Mouse (Mus musculus) testis, postnatal 14 days (tissue): ENCODE measurements around the gene Leng8.

Source experiments
- DNase-seq: peaks from one replicate; pipeline ENCODE4 v3.0.0; 2021; ENCODE audit warnings: low spot score

Gene Leng8

DNA sequence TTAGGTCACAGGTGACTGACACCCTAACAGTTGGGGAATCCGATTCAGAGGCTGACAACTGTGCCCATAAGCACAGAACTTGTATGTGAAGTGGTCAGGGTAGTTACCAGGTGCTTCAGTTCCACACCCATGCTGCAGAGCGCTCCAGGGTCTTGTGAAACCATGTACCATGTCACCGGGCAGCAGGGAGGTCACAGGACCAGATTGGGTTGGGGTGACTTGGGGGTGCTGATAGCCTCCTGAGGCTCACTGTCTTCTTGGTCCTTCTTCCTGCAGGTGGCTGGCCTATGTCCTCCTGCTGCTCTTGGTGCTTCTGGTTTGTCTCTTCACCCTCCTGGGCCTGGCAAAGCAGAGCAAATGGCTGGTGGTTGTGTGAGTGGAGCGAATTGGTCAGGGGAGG, 8.9 kb upstream of the Leng8 start:
- no peak for DNase-seq

DNA sequence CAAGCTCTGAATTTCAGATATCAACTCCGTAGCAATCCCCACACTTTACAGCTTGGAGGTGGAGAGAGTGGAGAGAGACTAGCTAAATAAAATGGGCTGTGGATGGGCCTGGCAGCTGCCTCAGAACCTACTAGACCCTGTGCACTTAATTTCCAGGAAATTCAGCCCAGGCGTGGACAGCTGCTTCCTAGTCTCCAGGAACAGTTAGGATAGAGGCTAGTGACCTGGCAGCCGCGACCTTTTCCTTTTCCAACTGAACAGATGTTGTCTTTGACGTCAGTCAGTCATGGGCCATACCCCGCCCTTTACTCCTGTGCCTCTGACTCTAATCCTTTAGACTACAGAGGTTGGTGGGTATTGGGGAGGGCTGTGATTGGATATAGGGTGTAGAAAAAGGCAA, 8.0 kb upstream of the Leng8 start:
- DNase-seq = no peak

DNA sequence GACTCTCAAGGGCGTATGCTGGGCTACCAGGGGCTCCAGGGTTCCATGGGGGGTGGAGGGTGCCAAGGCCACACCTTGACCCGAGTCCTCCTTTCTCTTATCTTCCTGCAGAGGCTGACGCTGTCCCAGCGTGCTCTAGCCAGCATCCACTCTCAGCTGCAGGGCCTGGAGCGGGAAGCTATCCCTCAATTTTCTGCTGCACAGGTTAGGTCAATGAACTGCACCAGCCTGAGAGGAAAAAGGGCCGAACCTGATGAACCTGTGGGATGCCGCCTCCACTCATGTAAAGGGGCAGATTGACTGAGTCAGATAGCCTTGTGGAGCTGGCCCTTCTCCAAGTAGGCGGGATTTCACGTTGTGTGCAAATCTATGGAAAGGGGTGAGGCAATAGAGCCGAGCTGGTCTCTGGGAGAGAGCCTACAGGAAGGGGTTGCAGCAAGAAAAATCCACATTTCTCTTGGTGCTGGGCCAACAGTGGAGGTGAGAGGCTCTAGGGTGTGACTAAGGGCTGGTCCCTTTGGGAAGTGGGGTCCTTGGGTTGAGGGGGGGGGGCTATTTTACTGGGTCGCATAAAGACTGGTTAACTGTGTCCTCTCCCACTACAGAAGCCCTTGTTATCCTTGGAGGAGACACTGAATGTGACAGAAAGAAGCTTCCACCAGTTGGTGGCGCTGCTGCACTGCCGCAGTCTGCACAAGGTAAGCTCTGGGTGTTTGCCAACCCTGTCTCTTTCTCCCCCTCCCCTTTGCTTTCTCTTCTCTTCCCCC, 6.0 kb upstream of the Leng8 start:
- no peak for DNase-seq

DNA sequence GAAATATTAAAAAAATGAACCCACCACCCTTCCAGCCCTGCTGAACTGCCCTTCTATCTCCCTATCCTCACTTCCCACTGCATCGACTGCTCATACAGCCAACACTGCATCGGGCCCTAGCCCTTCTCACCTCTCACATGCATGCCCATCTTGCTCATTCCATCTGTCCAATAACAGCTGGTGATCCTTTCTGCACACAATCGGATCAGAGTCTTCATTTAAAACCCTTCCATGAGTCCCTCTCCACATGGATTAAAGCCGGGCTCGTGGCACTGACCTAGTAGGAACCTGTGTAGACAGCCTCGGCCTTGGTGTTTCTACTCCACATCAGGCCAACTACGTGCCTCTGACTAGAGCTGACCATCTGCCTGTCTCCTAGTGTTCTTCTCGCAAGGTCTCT, 4.9 kb upstream of the Leng8 start:
- DNase-seq = no peak

DNA sequence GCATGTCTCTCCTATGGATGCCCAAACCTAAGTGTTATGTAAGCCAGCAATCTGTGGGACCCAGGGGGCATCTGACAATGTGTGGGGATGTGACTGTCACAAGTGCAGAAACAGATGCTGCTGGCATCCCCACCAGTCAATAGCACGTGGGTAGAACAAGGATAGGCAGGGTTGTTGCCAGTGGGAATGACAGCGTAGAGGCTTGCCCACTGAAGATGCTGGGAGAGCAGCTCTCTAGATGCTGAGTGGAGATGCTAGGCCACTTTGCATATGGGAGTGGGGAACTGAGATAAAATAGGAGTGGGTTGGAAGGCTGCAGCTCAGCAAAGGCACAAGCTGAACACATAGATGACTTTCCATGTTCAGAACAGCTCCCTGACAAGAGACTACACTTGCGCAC, 4.3 kb upstream of the Leng8 start:
- no peak for DNase-seq

DNA sequence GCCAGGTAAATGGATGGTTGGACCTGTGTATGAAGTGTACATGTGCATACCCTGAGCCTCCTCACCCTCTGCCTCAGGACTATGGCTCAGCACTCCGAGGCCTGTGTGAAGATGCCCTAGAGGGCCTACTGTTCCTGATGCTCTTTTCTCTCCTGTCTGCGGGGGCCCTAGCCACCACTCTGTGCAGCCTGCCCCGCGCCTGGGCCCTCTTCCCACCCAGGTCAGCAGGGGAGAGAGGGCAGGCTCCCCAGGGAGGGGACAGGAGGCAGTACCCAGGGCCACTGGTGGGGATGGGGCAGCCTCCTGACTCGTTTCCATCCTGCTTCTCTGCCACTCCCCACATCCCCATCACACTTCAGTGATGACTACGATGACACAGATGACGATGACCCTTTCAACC, 3.8 kb upstream of the Leng8 start:
- no peak for DNase-seq

DNA sequence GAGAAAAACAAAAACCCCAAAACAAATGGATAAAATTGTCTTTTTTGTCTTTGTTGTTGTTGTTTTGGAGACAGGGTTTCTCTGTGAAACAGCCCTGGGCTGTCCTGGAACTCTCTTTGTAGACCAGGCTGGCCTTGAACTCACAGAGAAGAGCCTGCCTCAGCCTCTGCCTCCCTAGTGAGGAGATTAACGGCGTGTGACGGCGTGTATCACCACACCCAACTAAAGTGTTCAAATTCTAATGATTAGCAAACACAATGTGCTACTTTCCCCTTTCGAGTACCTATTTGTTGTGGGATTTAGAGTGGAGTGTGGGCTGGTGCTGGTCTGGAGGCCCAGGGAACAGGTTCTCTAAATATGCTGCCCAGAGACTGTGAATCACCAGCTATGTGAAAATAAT, 1.9 kb upstream of the Leng8 start:
- DNase-seq = no peak

DNA sequence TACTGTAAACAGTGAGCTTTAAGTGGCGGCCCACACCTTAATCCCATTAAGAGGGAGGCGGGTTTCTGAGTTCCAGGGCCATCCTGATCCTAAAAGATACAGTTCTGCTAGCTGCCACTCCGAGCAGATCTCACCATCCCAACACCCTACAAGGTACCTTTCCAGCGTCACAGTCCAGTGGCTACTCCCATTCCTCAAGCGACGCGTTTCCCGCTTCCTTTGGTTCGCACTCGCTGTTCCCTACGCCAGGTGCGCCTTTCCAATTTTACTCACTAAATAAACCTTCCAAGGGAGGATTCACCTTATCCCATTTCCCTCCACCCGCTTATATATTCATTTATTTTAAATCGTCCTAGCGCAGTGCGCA, 452 bp upstream of the Leng8 start:
- DNase-seq = no peak

DNA sequence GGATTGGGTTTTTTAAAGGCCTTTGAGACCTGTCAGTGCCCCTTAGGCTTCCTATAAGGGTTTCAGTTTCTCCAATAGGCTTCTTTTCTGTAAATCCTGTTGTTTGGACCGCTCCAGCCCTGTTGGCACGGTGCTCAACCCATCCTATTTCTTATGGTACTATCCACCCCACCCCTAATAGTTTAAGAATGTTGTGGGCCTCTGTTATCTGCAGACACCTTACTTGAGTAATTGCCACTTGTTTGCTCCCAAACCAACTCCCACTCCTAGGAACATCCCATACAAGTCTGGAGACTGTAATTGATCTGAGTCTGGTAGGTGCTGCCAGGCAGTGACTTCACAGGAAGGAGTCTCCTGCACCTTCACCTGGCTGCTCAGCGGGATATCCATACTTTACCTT, 907 bp downstream of the Leng8 start:
- no peak for DNase-seq

DNA sequence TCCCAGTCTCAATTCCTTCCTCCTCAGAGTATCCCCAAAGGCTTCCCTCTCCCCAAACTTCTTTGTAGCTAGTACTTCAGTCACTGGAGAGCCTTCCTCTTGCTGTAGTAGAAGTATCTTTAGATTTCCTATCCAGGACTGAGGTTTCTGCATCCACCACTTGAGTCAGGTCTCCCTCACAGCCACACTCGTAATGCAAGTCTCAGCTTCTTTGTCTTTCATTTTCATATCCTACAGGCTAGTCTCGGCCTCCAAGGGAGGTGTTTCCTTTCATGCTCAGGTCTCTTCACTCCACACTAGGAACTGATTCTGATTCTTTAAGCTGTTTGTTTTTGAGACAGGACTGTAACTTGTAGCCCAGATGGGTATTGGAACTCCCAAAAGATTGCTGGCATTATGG, 1.3 kb downstream of the Leng8 start:
- DNase-seq = no peak

DNA sequence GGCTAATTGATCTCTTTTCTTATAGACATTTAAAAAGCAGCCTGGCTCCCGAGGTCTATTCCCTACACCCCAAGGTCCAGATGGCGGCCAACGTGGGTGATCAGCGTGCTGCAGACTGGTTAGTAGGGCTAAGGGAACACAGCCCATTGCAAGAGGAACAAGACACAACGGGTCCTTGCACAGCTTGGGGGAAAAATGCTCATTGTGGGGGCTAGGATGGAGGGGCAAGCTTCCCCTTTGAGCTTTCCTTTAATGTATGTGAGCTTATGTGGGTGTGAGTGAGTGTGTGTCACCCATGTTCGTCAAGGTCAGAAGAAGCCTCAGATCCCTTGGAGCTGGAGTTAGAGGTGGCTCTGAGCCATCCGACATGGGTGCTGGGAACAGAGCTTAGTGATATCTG, 1.8 kb downstream of the Leng8 start:
- no peak for DNase-seq

DNA sequence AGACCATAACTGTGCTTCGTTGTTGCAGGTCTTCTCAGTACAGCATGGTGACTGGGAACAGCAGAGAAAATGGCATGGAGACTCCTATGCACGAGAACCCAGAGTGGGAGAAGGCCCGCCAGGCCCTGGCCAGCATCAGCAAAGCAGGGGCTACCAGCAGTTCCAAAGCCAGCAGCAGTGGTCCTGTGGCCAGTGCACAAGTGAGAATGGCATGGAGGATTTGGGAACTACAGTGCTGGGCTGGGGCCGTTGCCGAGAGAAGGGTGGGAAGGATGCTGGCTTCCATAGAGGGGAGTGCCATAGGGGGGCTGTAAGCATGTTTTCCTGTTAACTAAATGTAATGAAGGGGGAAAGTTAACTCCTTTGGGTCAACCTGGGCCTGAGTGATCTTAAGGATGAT, 2.6 kb downstream of the Leng8 start:
- DNase-seq = no peak

DNA sequence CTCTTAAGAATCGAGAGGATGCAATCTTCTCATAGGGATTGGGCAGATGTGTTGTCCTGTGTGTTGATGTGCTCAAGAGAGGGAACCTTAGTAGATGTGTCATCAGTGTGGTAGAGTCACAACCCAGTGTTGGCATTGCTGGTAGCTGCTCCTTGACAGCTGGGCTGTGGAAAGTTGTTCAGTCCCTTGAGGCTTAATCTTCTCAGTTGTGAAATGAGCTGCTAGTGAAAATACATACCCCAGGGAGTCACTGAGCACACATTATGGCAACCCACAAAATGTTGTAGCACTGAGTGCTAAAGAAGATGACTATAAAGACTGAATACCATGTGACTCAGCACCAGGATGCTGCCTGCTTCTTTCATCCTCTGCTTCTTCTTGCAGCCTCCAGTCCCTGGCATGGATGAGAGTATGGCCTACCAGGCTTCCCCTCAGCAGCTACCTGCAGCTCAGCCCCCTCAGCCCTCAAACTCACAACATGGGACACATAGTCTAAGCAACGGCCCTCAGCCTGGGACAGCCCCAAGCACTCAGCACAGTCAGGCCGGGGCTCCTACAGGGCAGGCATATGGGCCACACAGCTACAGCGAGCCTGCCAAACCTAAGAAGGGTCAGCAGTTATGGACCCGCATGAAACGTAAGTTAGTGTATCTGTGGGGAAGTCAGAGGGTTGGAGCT, 4.9 kb downstream of the Leng8 start:
- no peak for DNase-seq

DNA sequence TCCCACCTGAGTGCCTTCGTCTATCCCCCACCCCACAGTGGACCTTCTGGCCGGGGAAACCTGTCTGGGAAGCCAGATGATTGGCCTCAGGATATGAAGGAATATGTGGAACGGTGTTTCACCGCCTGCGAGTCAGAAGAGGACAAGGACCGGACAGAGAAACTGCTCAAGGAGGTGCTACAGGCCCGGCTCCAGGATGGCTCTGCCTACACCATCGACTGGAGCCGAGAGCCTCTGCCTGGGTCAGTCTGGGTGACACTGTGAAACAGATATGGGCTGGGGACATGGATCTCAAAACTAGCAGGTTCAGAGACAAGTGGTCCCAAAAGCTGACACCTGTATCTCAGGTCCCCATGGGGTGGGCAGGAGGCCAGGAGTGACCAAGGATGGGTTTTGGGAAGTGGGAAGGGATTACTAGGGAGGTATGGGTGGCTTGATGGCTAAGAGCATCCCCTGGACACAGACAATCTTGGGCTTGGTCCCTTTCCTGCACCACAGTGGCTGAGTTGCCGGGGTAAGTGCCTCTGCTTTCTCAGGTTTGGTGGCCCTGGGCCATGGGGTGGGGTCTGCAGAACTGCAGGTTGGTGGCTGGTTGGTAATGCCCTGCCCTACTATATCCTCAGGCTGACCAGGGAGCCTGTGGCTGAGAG, 6.1 kb downstream of the Leng8 start:
- DNase-seq = no peak

DNA sequence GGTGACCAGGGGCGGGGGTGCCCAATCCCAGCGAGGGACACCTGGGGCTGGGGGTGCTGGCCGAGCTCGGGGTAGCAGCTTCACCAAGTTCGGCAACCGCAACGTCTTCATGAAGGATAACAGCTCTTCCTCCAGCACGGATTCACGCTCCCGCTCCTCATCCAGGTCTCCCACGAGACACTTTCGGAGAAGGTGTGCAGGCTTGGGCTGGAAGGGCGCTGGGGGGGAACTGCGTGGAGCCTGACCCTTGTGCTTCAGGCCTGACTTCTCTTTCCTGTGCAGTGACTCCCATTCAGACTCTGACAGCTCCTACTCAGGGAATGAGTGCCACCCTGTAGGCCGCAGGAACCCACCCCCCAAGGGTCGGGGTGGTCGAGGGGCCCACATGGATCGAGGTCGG, 6.7 kb downstream of the Leng8 start:
- DNase-seq = no peak

DNA sequence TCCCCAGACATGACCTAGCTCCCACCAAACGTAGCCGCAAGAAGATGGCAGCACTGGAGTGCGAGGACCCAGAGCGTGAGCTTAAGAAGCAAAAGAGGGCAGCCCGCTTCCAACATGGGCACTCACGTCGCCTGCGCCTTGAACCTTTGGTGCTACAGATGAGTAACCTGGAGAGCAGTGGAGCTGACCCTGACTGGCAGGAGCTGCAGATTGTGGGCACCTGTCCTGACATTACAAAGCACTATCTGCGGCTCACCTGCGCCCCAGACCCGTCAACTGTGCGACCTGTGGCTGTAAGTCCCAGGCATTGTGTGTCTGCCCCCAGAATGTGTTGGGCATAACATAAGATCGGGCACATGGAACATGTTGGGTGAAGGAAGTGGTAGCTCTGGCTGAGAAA, 7.2 kb downstream of the Leng8 start:
- no peak for DNase-seq

DNA sequence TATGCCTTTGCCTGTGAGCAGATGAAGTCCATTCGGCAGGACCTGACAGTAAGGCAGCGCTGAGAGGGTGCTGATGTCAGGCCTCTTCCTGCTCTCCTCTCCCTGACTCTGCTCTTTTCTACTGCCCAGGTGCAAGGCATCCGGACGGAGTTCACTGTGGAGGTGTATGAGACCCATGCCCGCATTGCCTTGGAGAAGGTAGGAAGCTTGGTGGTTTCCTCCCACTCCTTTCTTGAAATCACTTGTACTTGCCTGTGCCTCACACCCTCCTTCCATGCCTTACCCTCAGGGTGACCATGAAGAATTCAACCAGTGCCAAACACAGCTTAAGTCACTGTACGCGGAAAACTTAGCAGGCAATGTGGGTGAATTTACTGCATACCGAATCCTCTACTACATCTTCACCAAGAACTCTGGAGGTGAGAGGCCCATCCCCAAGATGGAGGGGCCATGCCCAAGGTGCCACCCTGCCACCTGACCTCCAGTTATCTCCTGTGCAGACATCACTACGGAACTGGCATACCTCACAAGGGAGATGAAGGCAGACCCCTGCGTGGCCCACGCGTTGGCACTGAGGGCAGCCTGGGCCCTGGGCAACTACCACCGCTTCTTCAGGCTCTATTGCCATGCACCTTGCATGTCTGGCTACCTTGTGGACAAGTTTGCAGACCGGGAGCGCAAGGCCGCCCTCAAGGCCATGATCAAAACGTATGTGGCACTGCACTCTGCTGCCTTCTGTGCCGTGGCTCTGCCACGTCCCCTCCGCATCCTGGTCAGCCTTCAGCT, 8.1 kb downstream of the Leng8 start:
- peak; percentile 7 for DNase-seq

DNA sequence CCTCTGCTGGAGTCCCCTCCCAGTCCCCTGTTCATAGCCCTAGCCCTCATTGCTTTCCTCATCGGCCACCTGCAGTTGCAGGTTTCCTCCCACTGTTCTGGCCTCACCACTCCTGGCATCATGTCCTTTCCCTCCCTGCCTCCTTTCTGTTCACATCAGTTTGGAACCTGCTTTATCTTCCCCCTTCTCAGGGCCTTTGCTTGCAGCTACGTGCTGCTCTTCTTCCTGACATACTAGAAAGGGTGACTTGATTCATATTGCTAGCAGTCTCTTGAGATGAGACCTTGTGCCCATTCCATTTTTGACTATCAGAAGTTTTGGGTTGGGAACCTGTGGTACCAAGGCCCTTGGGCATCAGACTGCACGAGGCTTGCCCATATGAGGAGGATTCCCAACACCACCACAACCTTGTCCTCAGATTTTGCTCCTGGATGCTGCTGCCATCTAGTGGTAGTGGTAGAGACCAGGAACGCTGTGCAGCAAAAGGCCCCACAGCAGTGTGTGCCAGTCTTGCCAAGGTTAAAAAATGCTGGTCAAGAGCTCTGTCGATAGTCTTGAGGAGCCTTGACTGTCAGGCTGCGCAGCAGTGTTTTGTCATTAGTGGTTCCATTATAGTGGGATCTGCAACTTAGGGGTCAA, 8.8 kb downstream of the Leng8 start:
- DNase-seq = peak; percentile 49

DNA sequence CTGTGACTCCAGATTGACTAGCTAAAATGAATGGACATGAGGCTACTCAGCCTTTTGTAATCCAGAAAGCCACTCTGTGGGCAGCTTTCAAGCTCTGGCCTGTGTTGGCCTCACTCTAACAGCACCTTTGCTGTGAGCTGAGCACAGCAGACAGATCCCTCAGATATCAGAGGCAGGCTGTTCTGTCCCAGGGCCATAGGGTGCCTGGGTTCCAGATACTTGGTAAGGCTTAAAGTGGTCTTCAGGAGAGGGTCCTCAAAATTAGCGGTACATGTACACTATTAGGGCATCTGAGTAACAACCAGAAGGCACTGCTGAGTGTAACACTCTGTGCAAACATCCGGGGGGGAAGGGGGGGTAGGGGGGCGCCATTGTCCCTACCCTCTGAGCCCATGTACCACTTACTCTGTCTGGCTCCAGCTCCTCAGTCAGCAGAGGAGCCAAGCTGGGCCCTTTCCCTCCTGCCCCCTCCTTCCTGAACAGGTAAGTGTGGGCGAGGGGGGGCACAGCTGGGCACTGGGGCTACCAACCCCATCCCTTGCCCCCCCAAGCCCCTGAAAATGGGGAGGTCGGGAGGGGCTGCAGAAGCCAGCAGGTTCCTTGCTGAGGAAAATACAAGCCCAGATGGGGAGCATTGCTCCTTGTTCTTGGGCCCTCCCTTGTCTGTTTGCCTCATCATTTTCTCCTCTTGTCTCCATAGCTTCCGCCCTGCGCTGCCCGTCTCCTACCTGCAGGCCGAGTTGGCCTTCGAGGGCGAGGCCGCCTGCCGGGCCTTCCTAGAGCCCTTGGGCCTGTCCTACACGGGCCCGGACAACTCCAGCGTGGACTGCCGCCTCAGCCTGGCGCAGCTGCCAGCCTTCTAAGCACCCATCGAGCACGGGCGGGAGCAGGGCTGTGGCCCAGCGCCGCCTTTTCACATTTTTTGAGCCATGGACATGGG, 9.7 kb downstream of the Leng8 start:
- DNase-seq = peak; percentile 17

DNA sequence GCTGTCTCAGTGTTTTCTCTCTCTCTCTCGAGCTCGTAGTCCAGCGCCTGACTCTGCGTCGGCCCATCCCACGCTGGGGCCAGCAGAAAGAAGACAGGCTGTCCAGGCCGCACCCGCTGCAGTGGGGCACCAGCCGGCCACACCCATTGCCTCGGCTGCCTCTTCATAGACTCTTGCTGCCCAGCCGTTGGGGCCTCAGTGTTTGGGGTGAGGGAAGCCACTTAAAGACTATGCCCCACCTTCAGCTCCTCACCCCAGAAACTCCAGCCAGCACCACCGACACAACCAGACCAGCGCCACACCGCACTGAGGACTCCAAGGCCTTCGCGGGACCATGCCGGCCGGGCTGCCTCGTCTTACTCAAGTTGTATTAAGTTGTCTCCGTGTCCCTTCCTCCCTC, 10.5 kb downstream of the Leng8 start:
- peak; percentile 14 for DNase-seq

DNA sequence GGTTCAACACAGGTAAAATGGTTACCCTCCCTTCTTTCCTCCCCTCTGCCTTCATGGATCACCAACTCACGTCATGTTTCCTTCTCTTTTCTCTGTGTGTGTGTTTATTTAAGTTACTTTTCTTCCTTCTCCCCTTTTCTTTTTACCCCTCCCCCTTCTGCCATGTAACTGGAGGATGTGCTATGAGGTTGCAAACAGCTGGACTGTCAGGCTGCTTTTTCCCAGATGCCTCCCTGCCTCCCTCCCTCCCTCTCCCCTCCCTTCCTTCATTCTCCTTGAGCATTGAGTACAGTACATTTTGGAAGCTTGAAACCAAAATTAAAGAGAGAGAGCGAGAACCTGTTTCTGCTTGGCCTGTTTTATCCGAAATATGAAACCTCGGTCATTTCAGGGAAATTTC, 11.0 kb downstream of the Leng8 start:
- no peak for DNase-seq
